Comparison of ENCODE assay signal across 9 mouse cellular contexts in the genomic region with DNA sequence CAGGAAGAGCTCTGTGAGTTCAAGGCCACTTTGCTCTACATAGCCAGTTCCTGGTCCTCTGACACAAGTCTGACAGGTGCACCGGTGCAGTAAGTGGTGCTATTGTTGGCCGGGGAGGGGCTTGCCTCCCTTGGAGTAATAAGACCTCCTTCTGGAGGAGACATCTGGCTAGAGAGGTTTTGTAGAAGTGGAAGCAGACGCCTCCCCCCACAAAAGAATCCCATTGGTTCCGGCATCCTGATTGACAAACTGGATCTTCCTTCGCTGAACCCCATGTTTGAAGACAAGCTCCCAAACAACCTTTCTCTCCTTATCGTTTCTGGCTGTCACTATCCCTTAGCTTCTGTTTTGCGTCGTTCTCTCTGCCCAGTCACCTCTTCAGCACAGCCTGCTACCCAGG. TPM values are rescaled to one million over a fixed set of nuclear protein-coding genes. Genes with fewer than 3 reads are reported as not detected.
A peak's percentile ranks its signal among the peaks of the same experiment; 100 is the strongest.
DNase-seq lines count a peak whose midpoint lies in the region; ATAC-seq lines count a peak whose summit lies in the region.
"Had no signal": no experiment of that assay in that cellular context is flagged by ENCODE, and none has a peak within 500 bp of the region (broad histone marks: within the 10 kb centered on the region; RNA-seq: fewer than 3 reads in every experiment).

No protein-coding gene starts in this region.

- peaks cover 45 to 49% of the 10 kb centered on the region in 2 experiments for H3K4me1 ChIP-seq in heart, embryonic 14.5 days (ENCODE audit: control insufficient read depth in 2 of 2, insufficient read depth in 2 of 2, low read length in 2 of 2)
- H3K4me1 ChIP-seq in forebrain, embryonic 16.5 days (replicated peaks; ENCODE audit: control insufficient read depth, insufficient read depth, low read length), result peaks cover 41% of the 10 kb centered on the region
- H3K4me1 ChIP-seq in stomach, embryonic 16.5 days (ENCODE audit: control insufficient read depth, insufficient read depth, low read length), result peaks cover 43% of the 10 kb centered on the region

- H3K4me3 ChIP-seq in heart, embryonic 14.5 days (ENCODE audit: control insufficient read depth in 1 of 2, insufficient read depth in 1 of 2, low read depth in 1 of 2, low read length in 2 of 2), result no peak overlapping the region
- no peak overlapping the region for H3K4me3 ChIP-seq in forebrain, embryonic 16.5 days (replicated peaks; ENCODE audit: low read length)
- H3K4me3 ChIP-seq in stomach, embryonic 16.5 days (replicated peaks; ENCODE audit: low read length), result no peak overlapping the region

- H3K36me3 ChIP-seq in heart, embryonic 14.5 days (ENCODE audit: control insufficient read depth, insufficient read depth, low read length), result no peaks in the 10 kb centered on the region
- peaks cover 3% of the 10 kb centered on the region; the same call in 1 of the 2 replicates for H3K36me3 ChIP-seq in forebrain, embryonic 16.5 days (ENCODE audit: control insufficient read depth, insufficient read depth)
- 0 out of 2 replicates have a peak, but pooled peaks cover 2% of the 10 kb centered on the region for H3K36me3 ChIP-seq in stomach, embryonic 16.5 days (ENCODE audit: control insufficient read depth, insufficient read depth, low read length)

- H3K9ac ChIP-seq in heart, embryonic 14.5 days (ENCODE audit: low read length), result no peak overlapping the region
- H3K9ac ChIP-seq in forebrain, embryonic 16.5 days (replicated peaks; ENCODE audit: low read depth, low read length), result no peak overlapping the region
- no peak overlapping the region for H3K9ac ChIP-seq in stomach, embryonic 16.5 days (ENCODE audit: low read length)

- no peaks in the 10 kb centered on the region for H3K9me3 ChIP-seq in heart, embryonic 14.5 days (ENCODE audit: control insufficient read depth, low read length)
- no peaks in the 10 kb centered on the region for H3K9me3 ChIP-seq in forebrain, embryonic 16.5 days (ENCODE audit: control insufficient read depth, low read length)
- H3K9me3 ChIP-seq in stomach, embryonic 16.5 days (replicated peaks; ENCODE audit: control insufficient read depth, low read length), result no peaks in the 10 kb centered on the region
- H3K9me3 ChIP-seq: limb, embryonic 13.5 days had no signal

- WGBS in heart, embryonic 14.5 days, result 13% methylated on average over 8 of the region's 8 CpGs
- 12% methylated on average over 8 of the region's 8 CpGs for WGBS in forebrain, embryonic 16.5 days
- 17% methylated on average over 8 of the region's 8 CpGs for WGBS in stomach, embryonic 16.5 days

- ATAC-seq in heart, embryonic 14.5 days (ENCODE audit: insufficient number of reproducible peaks, insufficient read depth, low FRiP score, low read depth), result no peak
- ATAC-seq in forebrain, embryonic 16.5 days, result no peak
- no peak for ATAC-seq in stomach, embryonic 16.5 days (ENCODE audit: insufficient read depth, low FRiP score)

- DNase-seq in heart, adult 11 months, result no peak
- peak; percentile 66 for DNase-seq in right cerebral cortex, adult 18-20 months
- DNase-seq in right cerebral cortex, postnatal 36 days (ENCODE audit: low spot score in 2 of 2), result no peak
- DNase-seq in B cell, adult 2 months, result no peak
- DNase-seq in heart, postnatal 10 days, result no peak

- no peaks in the 10 kb centered on the region for H3K27me3 ChIP-seq in heart, embryonic 14.5 days (ENCODE audit: control insufficient read depth, insufficient read depth, low read length)
- no peaks in the 10 kb centered on the region for H3K27me3 ChIP-seq in forebrain, embryonic 16.5 days (replicated peaks; ENCODE audit: control insufficient read depth, insufficient read depth, low read length)
- no peaks in the 10 kb centered on the region for H3K27me3 ChIP-seq in stomach, embryonic 16.5 days (ENCODE audit: control insufficient read depth, insufficient read depth, low read length)

- H3K4me2 ChIP-seq in heart, embryonic 14.5 days (ENCODE audit: low read length), result peak overlapping the region; percentile 5; the same call in 1 of the 2 replicates
- H3K4me2 ChIP-seq in forebrain, embryonic 16.5 days (ENCODE audit: low read length), result 0 out of 2 replicates have a peak overlapping the region, but pooled peaks have one; percentile 16
- H3K4me2 ChIP-seq in stomach, embryonic 16.5 days (ENCODE audit: low read depth, low read length), result no peak overlapping the region

- intact Hi-C loops in heart, postnatal 10 days (cut with DNase I), result no loop called here

- H3K27ac ChIP-seq in heart, embryonic 14.5 days (replicated peaks in 1 of 2; ENCODE audit: control insufficient read depth in 1 of 2, insufficient read depth in 1 of 2, low read depth in 2 of 2, low read length in 2 of 2), result no peak overlapping the region
- no peak overlapping the region for H3K27ac ChIP-seq in forebrain, embryonic 16.5 days (ENCODE audit: low read length)
- H3K27ac ChIP-seq in stomach, embryonic 16.5 days (ENCODE audit: low read length), result peak overlapping the region; percentile 77
- H3K27ac ChIP-seq: limb, embryonic 13.5 days had no signal

RNA-seq across cellular contexts. Expression of gene Fam171a2, which starts 0.8 kb away (rescaled TPM):
- 4.6 and 7.9 TPM in 2 replicates for polyA plus RNA-seq in heart, embryonic 14.5 days (2014; fragmentation: Nextera tagmentation; extraction: Ambion mirVana)
- polyA plus RNA-seq in forebrain, embryonic 16.5 days (2015; fragmentation: Nextera tagmentation; extraction: Ambion mirVana), result 16.1 and 17.8 TPM in 2 replicates
- 2.5 and 3.3 TPM in 2 replicates for polyA plus RNA-seq in stomach, embryonic 16.5 days (2015; fragmentation: Nextera tagmentation; extraction: Ambion mirVana)
- 10 to 100 TPM; 20.0 to 23.8 TPM for total RNA-seq in heart, postnatal 10 days (2021)

RNA-seq across cellular contexts. Expression of gene Grn, which starts 18.2 kb away (rescaled TPM):
- 182 and 190 TPM in 2 replicates for polyA plus RNA-seq in heart, embryonic 14.5 days (2014; fragmentation: Nextera tagmentation; extraction: Ambion mirVana)
- 68.0 and 72.8 TPM in 2 replicates for polyA plus RNA-seq in forebrain, embryonic 16.5 days (2015; fragmentation: Nextera tagmentation; extraction: Ambion mirVana)
- polyA plus RNA-seq in stomach, embryonic 16.5 days (2015; fragmentation: Nextera tagmentation; extraction: Ambion mirVana), result 187 and 207 TPM in 2 replicates
- total RNA-seq in heart, postnatal 10 days (2021), result 100 to 1,000 TPM; 189 to 192 TPM

RNA-seq across cellular contexts. Expression of gene Itga2b, which starts 21.6 kb away (rescaled TPM):
- polyA plus RNA-seq in heart, embryonic 14.5 days (2014; fragmentation: Nextera tagmentation; extraction: Ambion mirVana), result 6.7 and 6.8 TPM in 2 replicates
- 3.6 and 6.6 TPM in 2 replicates for polyA plus RNA-seq in forebrain, embryonic 16.5 days (2015; fragmentation: Nextera tagmentation; extraction: Ambion mirVana)
- 8.6 and 10.8 TPM in 2 replicates for polyA plus RNA-seq in stomach, embryonic 16.5 days (2015; fragmentation: Nextera tagmentation; extraction: Ambion mirVana)
- total RNA-seq in heart, postnatal 10 days (2021), result 1 to 10 TPM; 2.8 to 4.6 TPM

RNA-seq across cellular contexts. Expression of gene Slc25a39, which starts 40.6 kb away (rescaled TPM):
- 266 and 295 TPM in 2 replicates for polyA plus RNA-seq in heart, embryonic 14.5 days (2014; fragmentation: Nextera tagmentation; extraction: Ambion mirVana)
- 134 and 143 TPM in 2 replicates for polyA plus RNA-seq in forebrain, embryonic 16.5 days (2015; fragmentation: Nextera tagmentation; extraction: Ambion mirVana)
- 239 and 243 TPM in 2 replicates for polyA plus RNA-seq in stomach, embryonic 16.5 days (2015; fragmentation: Nextera tagmentation; extraction: Ambion mirVana)
- 100 to 1,000 TPM; 155 to 156 TPM for total RNA-seq in heart, postnatal 10 days (2021)

RNA-seq across cellular contexts. Expression of gene Rundc3a, which starts 55.1 kb away (rescaled TPM):
- 0.81 and 1.2 TPM in 2 replicates for polyA plus RNA-seq in heart, embryonic 14.5 days (2014; fragmentation: Nextera tagmentation; extraction: Ambion mirVana)
- 129 and 156 TPM in 2 replicates for polyA plus RNA-seq in forebrain, embryonic 16.5 days (2015; fragmentation: Nextera tagmentation; extraction: Ambion mirVana)
- polyA plus RNA-seq in stomach, embryonic 16.5 days (2015; fragmentation: Nextera tagmentation; extraction: Ambion mirVana), result 6.8 and 7.6 TPM in 2 replicates
- total RNA-seq in heart, postnatal 10 days (2021), result under 1 TPM; 0.29 to 0.32 TPM
